Mouse (Mus musculus) limb, embryonic 14.5 days (tissue): Measurements from ENCODE around the gene Klf6. TPM values are rescaled to one million over a fixed set of nuclear protein-coding genes. Genes with fewer than 3 reads are reported as not detected.

Experiments used
- ATAC-seq: fragments of 200-750 bp; cut with Nextera tagmentation; 2 replicates; pipeline ENCODE4 v1.8.0; 2017; ENCODE audit warnings: low read depth, moderate number of reproducible peaks, moderate TSS enrichment; ENCODE audit not compliant: low FRiP score
- DNase-seq: peaks from one replicate; pipeline ENCODE4 v3.0.0-alpha.2; 2015; ENCODE audit warnings: low spot score
- H3K27ac ChIP-seq: fragments of 300-500 bp; sonication (generic); replicated peaks from 2 replicates; pipeline ENCODE4 v1.5.1; 2014; ENCODE audit warnings: low read depth, mild to moderate bottlenecking, low read length, moderate library complexity, mixed read lengths
- H3K27me3 ChIP-seq: fragments of 300-500 bp; sonication (generic); 2 replicates; pipeline ENCODE4 v1.6.1; 2014; ENCODE audit warnings: low read length, mixed read lengths; ENCODE audit not compliant: control insufficient read depth, insufficient read depth
- H3K36me3 ChIP-seq: fragments of 300-500 bp; sonication (generic); 2 replicates; pipeline ENCODE4 v1.6.1; 2014; ENCODE audit warnings: mild to moderate bottlenecking, low read length, moderate library complexity, mixed read lengths; ENCODE audit not compliant: control insufficient read depth, insufficient read depth
- H3K4me1 ChIP-seq: fragments of 300-500 bp; sonication (generic); 2 replicates; pipeline ENCODE4 v1.6.1; 2014; ENCODE audit warnings: antibody characterized with exemption, low read length, mixed read lengths; ENCODE audit not compliant: control insufficient read depth, insufficient read depth
- H3K4me2 ChIP-seq: fragments of 300-500 bp; sonication (generic); replicated peaks from 2 replicates; pipeline ENCODE4 v1.6.1; 2014; ENCODE audit warnings: low read depth, mild to moderate bottlenecking, low read length, moderate library complexity; ENCODE audit not compliant: severe bottlenecking
- H3K4me3 ChIP-seq: fragments of 300-500 bp; sonication (generic); replicated peaks from 2 replicates; pipeline ENCODE4 v1.5.1; 2014; ENCODE audit warnings: low read length
- H3K9ac ChIP-seq: fragments of 300-500 bp; sonication (generic); 2 replicates; pipeline ENCODE4 v1.6.1; 2014; ENCODE audit warnings: mild to moderate bottlenecking, low read depth, low read length, moderate library complexity; ENCODE audit not compliant: severe bottlenecking
- H3K9me3 ChIP-seq: fragments of 300-500 bp; sonication (generic); 2 replicates; pipeline ENCODE4 v1.6.1; 2016; ENCODE audit warnings: low read length; ENCODE audit not compliant: control insufficient read depth
- POLR2A ChIP-seq: fragments of 200-500 bp; IDR thresholded peaks from 2 replicates; pipeline ENCODE4 v1.8.0; 2012; ENCODE audit warnings: inconsistent platforms, mild to moderate bottlenecking, moderate library complexity, borderline replicate concordance; ENCODE audit not compliant: insufficient read depth, insufficient read length; ENCODE audit errors: extremely low read depth
- WGBS: fragments of 180-500 bp; shearing (Covaris S2); extraction: QIAGEN DNeasy Blood & Tissue Kit; methylation state at CpG from one replicate; pipeline ENCODE4 v1.1.7; 2014; 5-methylcytosine and 5-hydroxymethylcytosine counted together
- polyA plus RNA-seq, 2 experiments: library from polyadenylated mRNA; depleted of rRNA in 1 of 2; stranded (reverse) in 1 of 2; unstranded in 1 of 2; fragments of >200 nt; fragmentation: Nextera tagmentation in 1 of 2; extraction: Ambion mirVana in 1 of 2; gene quantifications; 2 replicates each; pipeline versions ENCODE4 v1.2.1 to v1.2.3; 2012 to 2014

The Klf6 gene
- polyA plus RNA-seq, 2 experiments, result 24.7 to 79.1 TPM

GRCm38 (mm10) chr13:5823150-5823549 is 38.1 kb upstream of the Klf6 start:
- no peak overlapping the region for H3K4me3 ChIP-seq
- H3K27ac ChIP-seq, result no peak overlapping the region
- no peak for ATAC-seq
- no peak for DNase-seq
- H3K4me2 ChIP-seq, result no peak overlapping the region
- H3K27me3 ChIP-seq, result no peaks in the 10 kb centered on the region
- TF ChIP-seq POLR2A, result no peak
- no peak overlapping the region for H3K9ac ChIP-seq
- WGBS, result 69% methylated on average over 7 of the region's 7 CpGs
- no peaks in the 10 kb centered on the region for H3K36me3 ChIP-seq
- H3K9me3 ChIP-seq, result no peaks in the 10 kb centered on the region
- peaks cover 10% of the 10 kb centered on the region for H3K4me1 ChIP-seq

GRCm38 (mm10) chr13:5824189-5824815 is 37.0 kb upstream of the Klf6 start:
- H3K27me3 ChIP-seq, result no peaks in the 10 kb centered on the region
- no peak for TF ChIP-seq POLR2A
- no peak for ATAC-seq

GRCm38 (mm10) chr13:5826170-5826827 is 35.0 kb upstream of the Klf6 start:
- Histone ChIP-seq H3K9me3 (no peaks in the 10 kb centered on the region), H3K9ac (no peak overlapping the region), H3K36me3 (no peaks in the 10 kb centered on the region), H3K27ac (no peak overlapping the region), H3K4me3 (no peak overlapping the region), H3K4me2 (0 out of 2 replicates have a peak overlapping the region, but pooled peaks have one; percentile 0), H3K4me1 (peaks cover 10% of the 10 kb centered on the region), H3K27me3 (no peaks in the 10 kb centered on the region)
- ATAC-seq (peak; percentile 60), DNase-seq (peak; percentile 57)
- 34% methylated on average over 9 of the region's 9 CpGs for WGBS
- TF ChIP-seq POLR2A, result no peak

More at GRCm38 (mm10) chr13:5824189-5824815, 37.0 kb upstream of the Klf6 start:
- H3K9ac ChIP-seq, result no peak overlapping the region
- no peaks in the 10 kb centered on the region for H3K36me3 ChIP-seq
- DNase-seq, result no peak
- H3K9me3 ChIP-seq, result no peaks in the 10 kb centered on the region
- no peak overlapping the region for H3K27ac ChIP-seq
- no peak overlapping the region for H3K4me2 ChIP-seq
- H3K4me1 ChIP-seq, result peaks cover 10% of the 10 kb centered on the region
- 62% methylated on average over 8 of the region's 8 CpGs for WGBS
- no peak overlapping the region for H3K4me3 ChIP-seq

- H3K9me3 ChIP-seq, result no peaks in the 10 kb centered on the region
- H3K27ac ChIP-seq, result no peak overlapping the region
- H3K4me3 ChIP-seq, result no peak overlapping the region
- H3K9ac ChIP-seq, result no peak overlapping the region
- H3K4me2 ChIP-seq, result no peak overlapping the region
- no peak for DNase-seq
- TF ChIP-seq POLR2A, result no peak
- ATAC-seq, result no peak
- no peaks in the 10 kb centered on the region for H3K36me3 ChIP-seq
- no peaks in the 10 kb centered on the region for H3K4me1 ChIP-seq
- no peaks in the 10 kb centered on the region for H3K27me3 ChIP-seq
- 13% methylated on average over 7 of the region's 7 CpGs for WGBS
These were observed 29.3 kb upstream of the Klf6 start for GRCm38 (mm10) chr13:5831976-5832375.

GRCm38 (mm10) chr13:5837174-5837777 is 24.0 kb upstream of the Klf6 start:
- Histone ChIP-seq H3K9ac (no peak overlapping the region), H3K36me3 (no peaks in the 10 kb centered on the region), H3K27me3 (no peaks in the 10 kb centered on the region), H3K4me2 (no peak overlapping the region), H3K9me3 (no peaks in the 10 kb centered on the region), H3K4me3 (no peak overlapping the region), H3K27ac (no peak overlapping the region), H3K4me1 (no peaks in the 10 kb centered on the region)
- ATAC-seq, result no peak
- 80% methylated on average over 4 of the region's 4 CpGs for WGBS
- TF ChIP-seq POLR2A, result no peak
- no peak for DNase-seq
